Mouse (Mus musculus): ENCODE data around the gene Coil. TPM values are rescaled to one million over a fixed set of nuclear protein-coding genes. Genes with fewer than 3 reads are reported as not detected.
A peak's percentile ranks its signal among the peaks of the same experiment; 100 is the strongest.

Gene Coil
- total and polyA plus RNA-seq, 3 experiments, result 2.8 to 4.8 (median 4.8) TPM

DNA sequence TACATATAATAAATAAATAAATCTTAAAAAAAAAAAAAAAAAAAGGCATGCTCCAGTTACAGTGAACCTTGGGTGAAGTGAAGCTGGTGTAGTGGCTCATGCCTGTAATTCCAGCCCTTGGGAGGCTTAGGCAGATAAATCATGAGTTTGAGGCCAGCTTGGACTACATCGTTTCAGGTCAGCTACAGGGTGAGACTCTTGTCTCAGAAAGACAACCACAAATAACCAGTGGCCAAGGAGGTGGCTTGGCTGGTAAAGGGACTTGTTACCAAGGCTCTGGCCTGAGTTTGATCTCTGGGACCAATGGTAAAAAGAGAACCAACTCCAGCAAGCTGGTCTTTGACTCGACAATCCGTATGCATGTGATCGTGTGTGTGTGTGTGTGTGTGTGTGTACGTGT is 32.0 kb downstream of the Coil start:
- H3K27me3 ChIP-seq (ENCODE audit: control insufficient read depth, insufficient read depth, low read length), result no peaks in the 10 kb centered on the region
- peak overlapping the region; percentile 47 for H3K4me3 ChIP-seq
- 48% methylated on average over 5 of the region's 5 CpGs for WGBS
- peaks cover 9% of the 10 kb centered on the region for H3K36me3 ChIP-seq (ENCODE audit: control insufficient read depth, insufficient read depth, low read length)
- intact Hi-C loops (cut with DNase I), result loop anchor here (2.0 kb wide), 2 partner anchors 21 to 57 kb away; no protein-coding TSS in a partner anchor
- DNase-seq, result no peak
- no peak overlapping the region for H3K9ac ChIP-seq (ENCODE audit: low read depth, low read length)
- H3K79me2 ChIP-seq (replicated peaks; ENCODE audit: control insufficient read depth, insufficient read depth, low read length), result peaks cover 3% of the 10 kb centered on the region; the same call in 1 of the 2 replicates
- TF ChIP-seq POLR2A (IDR thresholded peaks at IDR 0.05; ENCODE audit: insufficient read depth, low read depth, low read length) (no peak), EP300 (IDR thresholded peaks at IDR 0.05; ENCODE audit: insufficient read depth, low read depth, low read length) (no peak), CTCF (IDR thresholded peaks at IDR 0.05) (no peak)
- peaks cover 16% of the 10 kb centered on the region for H3K4me1 ChIP-seq (ENCODE audit: control insufficient read depth, insufficient read depth, low read length)
- H3K27ac ChIP-seq, result peak overlapping the region; percentile 77

DNA sequence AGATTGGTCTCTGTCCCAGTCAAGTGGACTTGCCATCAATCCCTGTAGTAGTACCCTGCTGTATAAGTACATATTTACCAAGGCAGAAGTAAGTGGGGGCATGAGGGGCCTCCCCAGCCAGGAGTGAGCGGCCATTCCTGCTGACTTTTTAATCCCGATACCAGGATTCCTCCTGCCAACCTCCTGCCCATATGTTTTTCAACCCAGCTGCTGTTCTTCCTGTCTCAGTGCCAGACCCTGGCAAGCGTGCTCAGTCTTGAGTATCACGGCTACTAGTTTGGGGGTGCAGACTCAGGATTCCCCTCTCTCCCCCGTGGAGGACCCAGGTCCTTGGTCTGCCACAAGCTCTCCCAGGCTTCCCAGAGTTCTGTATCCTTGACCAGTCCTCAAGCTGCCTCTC is 32.6 kb downstream of the Coil start:
- Histone ChIP-seq H3K79me2 (replicated peaks; ENCODE audit: control insufficient read depth, insufficient read depth, low read length) (peaks cover 3% of the 10 kb centered on the region; the same call in 1 of the 2 replicates), H3K9ac (ENCODE audit: low read depth, low read length) (peak overlapping the region; percentile 47), H3K27me3 (ENCODE audit: control insufficient read depth, insufficient read depth, low read length) (no peaks in the 10 kb centered on the region), H3K36me3 (ENCODE audit: control insufficient read depth, insufficient read depth, low read length) (peaks cover 9% of the 10 kb centered on the region), H3K27ac (peak overlapping the region; percentile 77), H3K4me3 (peak overlapping the region; percentile 47), H3K4me1 (ENCODE audit: control insufficient read depth, insufficient read depth, low read length) (peaks cover 16% of the 10 kb centered on the region)
- peak in 1 of 2 experiments; percentile 41 for DNase-seq
- TF ChIP-seq EP300 (IDR thresholded peaks at IDR 0.05; ENCODE audit: insufficient read depth, low read depth, low read length) (no peak), POLR2A (IDR thresholded peaks at IDR 0.05; ENCODE audit: insufficient read depth, low read depth, low read length) (no peak), CTCF (IDR thresholded peaks at IDR 0.05) (no peak)
- 35% methylated on average over 5 of the region's 5 CpGs for WGBS
- intact Hi-C loops (cut with DNase I), result loop anchor here (2.0 kb wide), 2 partner anchors 20 to 56 kb away; no protein-coding TSS in a partner anchor

DNA sequence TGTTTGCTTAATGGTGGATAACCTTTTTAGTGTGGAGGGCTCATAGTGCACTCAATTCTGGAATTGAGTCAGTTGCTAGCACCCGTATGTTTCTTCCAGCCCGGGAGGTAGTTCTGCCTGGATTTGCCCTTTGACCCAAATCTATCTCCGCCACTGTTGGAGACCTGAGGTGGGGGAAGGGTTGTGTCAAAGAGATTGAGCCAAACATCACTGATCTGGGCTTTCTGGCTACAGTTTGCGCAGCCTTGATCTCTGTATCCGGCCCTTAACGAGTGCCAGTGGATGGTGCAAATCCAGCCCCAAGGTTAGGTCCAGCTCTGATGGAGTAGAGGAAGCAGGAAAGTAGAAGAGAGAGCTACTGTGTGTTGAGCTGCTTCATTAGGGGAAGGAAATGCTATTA is 33.0 kb downstream of the Coil start:
- DNase-seq, result peak in 1 of 2 experiments; percentile 27

DNA sequence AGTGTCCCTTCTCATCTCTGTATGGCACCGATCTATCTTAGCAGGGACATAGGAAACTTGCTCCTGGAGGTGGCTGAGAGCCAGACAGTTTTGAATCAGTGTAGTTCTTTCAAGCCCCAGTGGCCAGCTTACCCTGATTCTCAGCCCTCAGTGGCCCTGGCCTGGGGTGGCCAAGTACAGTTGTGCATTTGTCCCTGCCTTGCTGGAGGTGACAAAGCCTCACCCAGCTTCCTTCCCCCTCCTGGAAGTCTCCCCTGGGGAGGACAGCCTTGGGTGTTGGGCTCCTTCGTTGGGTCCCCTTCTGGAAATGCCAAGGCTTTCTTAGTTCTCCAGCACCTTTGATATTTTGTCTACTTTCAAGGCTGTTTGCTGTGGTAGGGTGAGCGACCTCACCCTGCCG is 33.7 kb downstream of the Coil start:
- Histone ChIP-seq H3K27ac (peak overlapping the region; percentile 77), H3K9ac (ENCODE audit: low read depth, low read length) (peak overlapping the region; percentile 20; the same call in 1 of the 2 replicates), H3K4me1 (ENCODE audit: control insufficient read depth, insufficient read depth, low read length) (peaks cover 15% of the 10 kb centered on the region), H3K79me2 (replicated peaks; ENCODE audit: control insufficient read depth, insufficient read depth, low read length) (peaks cover 3% of the 10 kb centered on the region; the same call in 1 of the 2 replicates), H3K36me3 (ENCODE audit: control insufficient read depth, insufficient read depth, low read length) (peaks cover 9% of the 10 kb centered on the region), H3K27me3 (ENCODE audit: control insufficient read depth, insufficient read depth, low read length) (no peaks in the 10 kb centered on the region), H3K4me3 (peak overlapping the region; percentile 47)
- intact Hi-C loops (cut with DNase I), result loop anchor here (2.0 kb wide), 2 partner anchors 19 to 55 kb away; no protein-coding TSS in a partner anchor
- peak in 1 of 2 experiments; percentile 21 for DNase-seq
- no peak for TF ChIP-seq EP300 (IDR thresholded peaks at IDR 0.05; ENCODE audit: insufficient read depth, low read depth, low read length)
- no peak for TF ChIP-seq CTCF (IDR thresholded peaks at IDR 0.05)
- TF ChIP-seq POLR2A (IDR thresholded peaks at IDR 0.05; ENCODE audit: insufficient read depth, low read depth, low read length), result no peak
- 42% methylated on average over 4 of the region's 4 CpGs for WGBS

More for the DNA sequence above, 33.0 kb downstream of the Coil start:
- Histone ChIP-seq H3K4me1 (ENCODE audit: control insufficient read depth, insufficient read depth, low read length) (peaks cover 16% of the 10 kb centered on the region), H3K79me2 (replicated peaks; ENCODE audit: control insufficient read depth, insufficient read depth, low read length) (peaks cover 3% of the 10 kb centered on the region; the same call in 1 of the 2 replicates), H3K9ac (ENCODE audit: low read depth, low read length) (peak overlapping the region; percentile 47), H3K4me3 (peak overlapping the region; percentile 47), H3K36me3 (ENCODE audit: control insufficient read depth, insufficient read depth, low read length) (peaks cover 9% of the 10 kb centered on the region), H3K27ac (peak overlapping the region; percentile 77), H3K27me3 (ENCODE audit: control insufficient read depth, insufficient read depth, low read length) (no peaks in the 10 kb centered on the region)
- TF ChIP-seq CTCF (IDR thresholded peaks at IDR 0.05) (no peak), EP300 (IDR thresholded peaks at IDR 0.05; ENCODE audit: insufficient read depth, low read depth, low read length) (no peak), POLR2A (IDR thresholded peaks at IDR 0.05; ENCODE audit: insufficient read depth, low read depth, low read length) (no peak)
- intact Hi-C loops (cut with DNase I), result loop anchor here (2.0 kb wide), 2 partner anchors 20 to 56 kb away; no protein-coding TSS in a partner anchor
- WGBS, result 16% methylated on average over 6 of the region's 6 CpGs

DNA sequence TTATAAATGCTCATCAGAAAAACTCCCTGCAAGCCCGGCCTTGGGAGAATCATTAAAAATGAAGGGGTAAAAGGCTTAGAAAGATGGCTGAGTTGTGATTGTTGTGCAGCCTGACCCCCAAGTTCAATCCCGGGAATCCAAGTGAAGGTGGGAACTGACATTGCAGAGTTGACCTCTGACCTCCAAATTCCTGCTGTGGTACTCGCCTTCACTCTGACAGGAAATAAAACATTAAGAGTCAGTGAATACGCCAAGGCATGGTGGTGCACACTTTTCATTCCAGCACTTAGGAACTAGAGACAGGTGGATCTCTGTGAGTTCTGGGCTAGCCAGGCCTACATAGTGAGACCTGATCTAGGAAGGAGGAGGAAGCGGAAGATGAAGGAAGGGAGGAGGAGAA is 35.4 kb downstream of the Coil start:
- intact Hi-C loops (cut with DNase I), result no loop called here
- Histone ChIP-seq H3K9ac (ENCODE audit: low read depth, low read length) (no peak overlapping the region), H3K27ac (no peak overlapping the region), H3K27me3 (ENCODE audit: control insufficient read depth, insufficient read depth, low read length) (no peaks in the 10 kb centered on the region), H3K4me3 (no peak overlapping the region), H3K79me2 (replicated peaks; ENCODE audit: control insufficient read depth, insufficient read depth, low read length) (no peaks in the 10 kb centered on the region), H3K36me3 (ENCODE audit: control insufficient read depth, insufficient read depth, low read length) (peaks cover 11% of the 10 kb centered on the region), H3K4me1 (ENCODE audit: control insufficient read depth, insufficient read depth, low read length) (peaks cover 14% of the 10 kb centered on the region)
- no peak for DNase-seq
- WGBS, result 56% methylated on average over 5 of the region's 5 CpGs
- TF ChIP-seq POLR2A (IDR thresholded peaks at IDR 0.05; ENCODE audit: insufficient read depth, low read depth, low read length), result no peak
- TF ChIP-seq EP300 (IDR thresholded peaks at IDR 0.05; ENCODE audit: insufficient read depth, low read depth, low read length), result no peak
- no peak for TF ChIP-seq CTCF (IDR thresholded peaks at IDR 0.05)

DNA sequence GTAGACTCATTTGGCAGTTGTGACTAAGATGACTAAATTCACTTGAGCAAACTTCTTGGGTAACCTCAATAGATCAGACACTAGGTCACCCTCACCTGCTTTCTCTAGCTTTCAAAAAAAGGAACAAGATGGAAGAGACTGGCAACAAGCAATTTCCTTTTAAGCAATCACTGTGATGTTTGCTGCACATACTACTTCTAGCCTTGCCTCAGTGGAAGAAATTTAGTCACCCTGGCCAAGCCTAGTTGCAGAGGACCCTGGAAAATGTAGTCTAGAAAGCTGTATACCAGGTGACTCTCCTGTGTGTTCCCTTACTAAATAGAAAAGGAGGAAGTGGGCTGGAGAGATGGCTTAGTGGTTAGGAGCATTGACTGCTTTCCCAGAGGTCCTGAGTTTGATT is 36.4 kb downstream of the Coil start:
- H3K36me3 ChIP-seq (ENCODE audit: control insufficient read depth, insufficient read depth, low read length), result peaks cover 11% of the 10 kb centered on the region
- H3K27me3 ChIP-seq (ENCODE audit: control insufficient read depth, insufficient read depth, low read length), result no peaks in the 10 kb centered on the region
- intact Hi-C loops (cut with DNase I), result no loop called here
- no peak for DNase-seq
- TF ChIP-seq CTCF (IDR thresholded peaks at IDR 0.05) (no peak), POLR2A (IDR thresholded peaks at IDR 0.05; ENCODE audit: insufficient read depth, low read depth, low read length) (no peak)
- peaks cover 14% of the 10 kb centered on the region for H3K4me1 ChIP-seq (ENCODE audit: control insufficient read depth, insufficient read depth, low read length)
- H3K79me2 ChIP-seq (replicated peaks; ENCODE audit: control insufficient read depth, insufficient read depth, low read length), result no peaks in the 10 kb centered on the region
- H3K4me3 ChIP-seq, result no peak overlapping the region
- H3K27ac ChIP-seq, result no peak overlapping the region
- no peak overlapping the region for H3K9ac ChIP-seq (ENCODE audit: low read depth, low read length)

Measured in heart, adult 2 months (tissue).